10 mouse cellular contexts compared by ENCODE assay signal in genomic region chr15:97744930-97745329, GRCm38 (mm10). TPM values are rescaled to one million over a fixed set of nuclear protein-coding genes. Genes with fewer than 3 reads are reported as not detected.
DNase-seq lines count a peak whose midpoint lies in the region; ATAC-seq and TF ChIP-seq lines count a peak whose summit lies in the region.
"Had no signal": no experiment of that assay in that cellular context is flagged by ENCODE, and none has a peak within 500 bp of the region (broad histone marks: within the 10 kb centered on the region; RNA-seq: fewer than 3 reads in every experiment).

No protein-coding gene starts in this region.

- no peak for TF ChIP-seq CTCF in intestine, postnatal 0 days (IDR thresholded peaks at IDR 0.05; ENCODE audit: low read depth)
- no peak for TF ChIP-seq CTCF in spleen, adult 2 months (IDR thresholded peaks at IDR 0.05; ENCODE audit: extremely low read depth, insufficient read depth, insufficient read length, insufficient replicate concordance)

- H3K4me2 ChIP-seq in intestine, embryonic 15.5 days (replicated peaks): no peak overlapping the region
- H3K4me2 ChIP-seq in intestine, postnatal 0 days (replicated peaks; ENCODE audit: low read depth): no peak overlapping the region
- no peak overlapping the region for H3K4me2 ChIP-seq in intestine, embryonic 16.5 days (ENCODE audit: low read depth, low read length)

- H3K4me1 ChIP-seq in intestine, embryonic 15.5 days (replicated peaks): 0 out of 2 replicates have a peak, but pooled peaks cover 5% of the 10 kb centered on the region
- no peaks in the 10 kb centered on the region for H3K4me1 ChIP-seq in intestine, postnatal 0 days (replicated peaks; ENCODE audit: control insufficient read depth, insufficient read depth, low read length)
- 0 out of 2 replicates have a peak, but pooled peaks cover 4% of the 10 kb centered on the region for H3K4me1 ChIP-seq in intestine, embryonic 16.5 days (ENCODE audit: control insufficient read depth, insufficient read depth, low read length)
- H3K4me1 ChIP-seq in spleen, adult 2 months (ENCODE audit: control insufficient read depth, insufficient read depth, insufficient read length): peaks cover 40% of the 10 kb centered on the region; the same call in 1 of the 2 replicates

- H3K9me3 ChIP-seq in intestine, embryonic 15.5 days: no peaks in the 10 kb centered on the region
- H3K9me3 ChIP-seq in intestine, postnatal 0 days (ENCODE audit: control insufficient read depth): no peaks in the 10 kb centered on the region
- H3K9me3 ChIP-seq in intestine, embryonic 16.5 days (ENCODE audit: control insufficient read depth, low read length): no peaks in the 10 kb centered on the region

- H3K4me3 ChIP-seq in intestine, embryonic 15.5 days (replicated peaks): no peak overlapping the region
- H3K4me3 ChIP-seq in intestine, postnatal 0 days (ENCODE audit: low read depth, low read length): no peak overlapping the region
- no peak overlapping the region for H3K4me3 ChIP-seq in intestine, embryonic 16.5 days (ENCODE audit: low read length)
- H3K4me3 ChIP-seq in spleen, adult 2 months (ENCODE audit: extremely low read depth, insufficient read depth, insufficient read length): no peak overlapping the region
- H3K4me3 ChIP-seq: erythroblast, embryonic 14.5 days had no signal

- 45% methylated on average over 10 of the region's 10 CpGs for WGBS in intestine, embryonic 15.5 days
- WGBS in intestine, postnatal 0 days: 56% methylated on average over 10 of the region's 10 CpGs
- 54% methylated on average over 10 of the region's 10 CpGs for WGBS in intestine, embryonic 16.5 days
- 16% methylated on average over 10 of the region's 10 CpGs for WGBS in spleen, adult 2 months

- H3K9ac ChIP-seq in intestine, embryonic 15.5 days: no peak overlapping the region
- H3K9ac ChIP-seq in intestine, postnatal 0 days (ENCODE audit: low read depth, low read length): no peak overlapping the region
- H3K9ac ChIP-seq in intestine, embryonic 16.5 days (ENCODE audit: low read depth, low read length): no peak overlapping the region

- DNase-seq in c-Kit-positive CD71-positive TER-119-negative erythroid progenitor cells, embryonic 14.5 days (ENCODE audit: low read depth): peak; percentile 36
- peak; percentile 44 to 59 for DNase-seq in spleen, adult 2 months (ENCODE audit: low read depth in 1 of 2, low spot score in 2 of 2)
- DNase-seq in ovary, adult 18-20 months (ENCODE audit: low spot score): no peak
- no peak for DNase-seq in cerebellum, postnatal 14 days
- DNase-seq in adrenal gland, adult (ENCODE audit: inconsistent age in 2 of 2, low spot score in 1 of 2): no peak

- no peak for TF ChIP-seq POLR2A in spleen, adult 2 months (IDR thresholded peaks at IDR 0.05; ENCODE audit: low read depth, low read length)

- ATAC-seq in intestine, embryonic 15.5 days: peak; percentile 54
- no peak for ATAC-seq in intestine, postnatal 0 days
- ATAC-seq in intestine, embryonic 16.5 days: peak; percentile 47; the same call in 1 of the 2 replicates

- H3K27me3 ChIP-seq in intestine, embryonic 15.5 days (replicated peaks): no peaks in the 10 kb centered on the region
- H3K27me3 ChIP-seq in intestine, postnatal 0 days (replicated peaks; ENCODE audit: control insufficient read depth, insufficient read depth, low read length): no peaks in the 10 kb centered on the region
- H3K27me3 ChIP-seq in intestine, embryonic 16.5 days (replicated peaks; ENCODE audit: control insufficient read depth, insufficient read depth, low read length): no peaks in the 10 kb centered on the region
- H3K27me3 ChIP-seq in spleen, adult 2 months (ENCODE audit: control insufficient read depth, insufficient read depth, low read length): no peaks in the 10 kb centered on the region

- no peaks in the 10 kb centered on the region for H3K36me3 ChIP-seq in intestine, embryonic 15.5 days
- no peaks in the 10 kb centered on the region for H3K36me3 ChIP-seq in intestine, postnatal 0 days (ENCODE audit: control insufficient read depth, insufficient read depth)
- H3K36me3 ChIP-seq in intestine, embryonic 16.5 days (ENCODE audit: control insufficient read depth, insufficient read depth, low read length): no peaks in the 10 kb centered on the region
- no peaks in the 10 kb centered on the region for H3K36me3 ChIP-seq in spleen, adult 2 months (ENCODE audit: control insufficient read depth, insufficient read depth, low read length)

- H3K27ac ChIP-seq in intestine, embryonic 15.5 days: no peak overlapping the region
- no peak overlapping the region for H3K27ac ChIP-seq in intestine, postnatal 0 days (ENCODE audit: low read depth, low read length)
- peak overlapping the region; percentile 45 for H3K27ac ChIP-seq in intestine, embryonic 16.5 days (ENCODE audit: low read length)
- peak overlapping the region; percentile 54 for H3K27ac ChIP-seq in spleen, adult 2 months (ENCODE audit: insufficient read depth, low read length)
- H3K27ac ChIP-seq: macrophage had no signal

RNA-seq across cellular contexts. Expression of gene Endou, which starts 13.8 kb away (rescaled TPM):
- polyA plus RNA-seq in intestine, embryonic 15.5 days (2015; fragmentation: Nextera tagmentation; extraction: Ambion mirVana): 0.09 and 0.21 TPM in 2 replicates
- polyA plus RNA-seq in intestine, postnatal 0 days (2015; fragmentation: Nextera tagmentation; extraction: Ambion mirVana): 0.40 and 0.42 TPM in 2 replicates
- 0.09 and 0.22 TPM in 2 replicates for polyA plus RNA-seq in intestine, embryonic 16.5 days (2015; fragmentation: Nextera tagmentation; extraction: Ambion mirVana)
- polyA plus RNA-seq in spleen, adult 2 months (2012; rRNA removed): 3.0 and 4.1 TPM in 2 replicates
- polyA plus RNA-seq: erythroblast, embryonic 14.5 days had no signal

RNA-seq across cellular contexts. Expression of gene Rapgef3, which starts 22.8 kb away (rescaled TPM):
- 6.9 and 7.8 TPM in 2 replicates for polyA plus RNA-seq in intestine, embryonic 15.5 days (2015; fragmentation: Nextera tagmentation; extraction: Ambion mirVana)
- 2.7 and 3.5 TPM in 2 replicates for polyA plus RNA-seq in intestine, postnatal 0 days (2015; fragmentation: Nextera tagmentation; extraction: Ambion mirVana)
- polyA plus RNA-seq in intestine, embryonic 16.5 days (2015; fragmentation: Nextera tagmentation; extraction: Ambion mirVana): 7.9 and 8.5 TPM in 2 replicates
- 28.8 and 33.6 TPM in 2 replicates for polyA plus RNA-seq in spleen, adult 2 months (2012; rRNA removed)
- polyA plus RNA-seq: erythroblast, embryonic 14.5 days had no signal

RNA-seq across cellular contexts. Expression of gene Slc48a1, which starts 33.4 kb away (rescaled TPM):
- 23.9 and 25.1 TPM in 2 replicates for polyA plus RNA-seq in intestine, embryonic 15.5 days (2015; fragmentation: Nextera tagmentation; extraction: Ambion mirVana)
- 23.1 and 24.3 TPM in 2 replicates for polyA plus RNA-seq in intestine, postnatal 0 days (2015; fragmentation: Nextera tagmentation; extraction: Ambion mirVana)
- 25.4 and 26.9 TPM in 2 replicates for polyA plus RNA-seq in intestine, embryonic 16.5 days (2015; fragmentation: Nextera tagmentation; extraction: Ambion mirVana)
- 94.0 and 117 TPM in 2 replicates for polyA plus RNA-seq in spleen, adult 2 months (2012; rRNA removed)

RNA-seq across cellular contexts. Expression of gene Rpap3, which starts 39.3 kb away (rescaled TPM):
- 19.8 and 24.0 TPM in 2 replicates for polyA plus RNA-seq in intestine, embryonic 15.5 days (2015; fragmentation: Nextera tagmentation; extraction: Ambion mirVana)
- polyA plus RNA-seq in intestine, postnatal 0 days (2015; fragmentation: Nextera tagmentation; extraction: Ambion mirVana): 11.8 and 12.0 TPM in 2 replicates
- polyA plus RNA-seq in intestine, embryonic 16.5 days (2015; fragmentation: Nextera tagmentation; extraction: Ambion mirVana): 17.5 and 18.8 TPM in 2 replicates
- polyA plus RNA-seq in spleen, adult 2 months (2012; rRNA removed): 2.0 and 2.1 TPM in 2 replicates

Comparison
In these comparisons a context has a peak if more than half of its experiments do, and no peak if none do; other contexts are left out.
1. H3K27ac ChIP-seq: peak in intestine, embryonic 16.5 days (single experiment) and spleen, adult 2 months (single experiment); none in intestine, embryonic 15.5 days (single experiment) and intestine, postnatal 0 days (single experiment).
2. DNase-seq: peak in c-Kit-positive CD71-positive TER-119-negative erythroid progenitor cells, embryonic 14.5 days (single experiment) and spleen, adult 2 months (2 of 2); none in ovary, adult 18-20 months (single experiment), cerebellum, postnatal 14 days (0 of 2) and adrenal gland, adult (0 of 2).